Mouse (Mus musculus) gastrocnemius, adult 8-10 months (tissue): ENCODE measurements around the gene Lrrk2. TPM values are rescaled to one million over a fixed set of nuclear protein-coding genes. Genes with fewer than 3 reads are reported as not detected.
"Not testable (repeated sequence)": the region's sequence is repeated elsewhere in the genome, so short reads cannot be mapped to it uniquely, and the experiment has no call there.

Experiments
- DNase-seq, 2 experiments: peaks; one replicate each; pipeline ENCODE4 v3.0.0; 2022; ENCODE audit warnings: low spot score in 2 of 2
- total RNA-seq, 4 experiments: library from RNA; stranded (reverse); gene quantifications; 2 replicates each; pipeline ENCODE4 v1.2.4; 2022

Lrrk2 gene
- total RNA-seq, 4 experiments from 2014 or later = 4.3 to 6.0 (median 5.2) TPM

GRCm38 (mm10) chr15:91806463-91806862, 133.5 kb downstream of the Lrrk2 start:
- no peak for DNase-seq

GRCm38 (mm10) chr15:91835319-91835718, 162.3 kb downstream of the Lrrk2 start:
- DNase-seq = no peak

GRCm38 (mm10) chr15:91837965-91838364, 165.0 kb downstream of the Lrrk2 start, which contains the start of gene Smgc:
TSS of gene Smgc (plus strand) at chr15:91838265.
- no peak for DNase-seq

- DNase-seq = not testable (repeated sequence)
Observed at GRCm38 (mm10) chr15:91864130-91864529, 191.2 kb downstream of the Lrrk2 start.

Other genes with a start within 250 kb of the Lrrk2 start
- gene Slc2a13, start 99.9 kb upstream of the Lrrk2 start, total RNA-seq = under 1 TPM; 0.32 to 0.65 (median 0.35) TPM
- gene Smgc, start 165.1 kb downstream of the Lrrk2 start, total RNA-seq = not detected